Mouse (Mus musculus) heart, embryonic 13.5 days (tissue): ENCODE results near the gene Slc8a2. TPM values are rescaled to one million over a fixed set of nuclear protein-coding genes. Genes with fewer than 3 reads are reported as not detected.

Source experiments
- ATAC-seq: fragments of 200-750 bp; cut with Nextera tagmentation; 2 replicates; pipeline ENCODE4 v1.8.0; 2017; ENCODE audit warnings: moderate TSS enrichment; ENCODE audit not compliant: insufficient number of reproducible peaks, low FRiP score, low TSS enrichment; ENCODE audit errors: extremely low read depth
- H3K27ac ChIP-seq: fragments of 300-500 bp; sonication (generic); replicated peaks from 2 replicates; pipeline ENCODE4 v1.5.1; 2015; ENCODE audit warnings: moderate library complexity, mild to moderate bottlenecking, inconsistent platforms
- H3K27me3 ChIP-seq: fragments of 300-500 bp; sonication (generic); replicated peaks from 2 replicates; pipeline ENCODE4 v1.6.1; 2015; ENCODE audit warnings: mild to moderate bottlenecking, inconsistent platforms
- H3K36me3 ChIP-seq: fragments of 300-500 bp; sonication (generic); 2 replicates; pipeline ENCODE4 v1.6.1; 2015; ENCODE audit warnings: mild to moderate bottlenecking, inconsistent platforms
- H3K4me1 ChIP-seq: fragments of 300-500 bp; sonication (generic); 2 replicates; pipeline ENCODE4 v1.6.1; 2015; ENCODE audit warnings: inconsistent platforms
- H3K4me2 ChIP-seq: fragments of 300-500 bp; sonication (generic); 2 replicates; pipeline ENCODE4 v1.6.1; 2015; ENCODE audit warnings: inconsistent platforms, mild to moderate bottlenecking, moderate library complexity
- H3K4me3 ChIP-seq: fragments of 300-500 bp; sonication (generic); 2 replicates; pipeline ENCODE4 v1.5.1; 2015; ENCODE audit warnings: moderate library complexity, mild to moderate bottlenecking, inconsistent platforms
- H3K9ac ChIP-seq: fragments of 300-500 bp; sonication (generic); 2 replicates; pipeline ENCODE4 v1.6.1; 2015; ENCODE audit warnings: inconsistent platforms, mild to moderate bottlenecking, moderate library complexity
- H3K9me3 ChIP-seq: fragments of 300-500 bp; sonication (generic); 2 replicates; pipeline ENCODE4 v1.6.1; 2016; ENCODE audit warnings: inconsistent platforms
- WGBS: fragments of 180-500 bp; shearing (Covaris S2); methylation state at CpG from one replicate; pipeline ENCODE4 v1.1.7; 2015; ENCODE audit warnings: mixed read lengths; 5-methylcytosine and 5-hydroxymethylcytosine counted together
- polyA plus RNA-seq: library from polyadenylated mRNA; unstranded; fragments of >200 nt; fragmentation: Nextera tagmentation; extraction: Ambion mirVana; gene quantifications from 2 replicates; pipeline ENCODE4 v1.2.1, GENCODE M21; 2015

Gene Slc8a2
- polyA plus RNA-seq, 1 experiment from 2014 or later = 0.20 TPM

DNA sequence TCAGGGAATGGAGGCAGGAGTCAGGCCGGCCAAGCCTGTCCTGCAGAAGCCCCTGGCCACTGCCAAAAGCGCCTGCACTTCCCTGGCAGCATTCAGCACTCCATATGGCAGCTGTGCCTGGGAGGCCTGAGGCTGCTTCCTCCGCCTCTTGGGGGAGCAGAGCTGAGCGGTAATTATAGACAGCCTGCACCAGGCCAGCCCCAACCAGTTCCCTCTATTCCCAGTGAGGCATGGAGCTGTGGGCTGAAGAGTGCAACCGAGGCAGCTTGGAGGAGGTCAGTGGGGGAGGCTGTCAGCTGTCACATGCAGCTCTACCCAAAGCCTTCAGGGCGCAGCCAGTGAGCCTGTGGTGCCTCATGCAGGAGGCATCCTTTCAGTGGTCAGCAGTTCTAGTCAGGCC lies 25.9 kb upstream of the Slc8a2 start:
- H3K36me3 ChIP-seq = peaks cover 70% of the 10 kb centered on the region
- no peak for ATAC-seq

DNA sequence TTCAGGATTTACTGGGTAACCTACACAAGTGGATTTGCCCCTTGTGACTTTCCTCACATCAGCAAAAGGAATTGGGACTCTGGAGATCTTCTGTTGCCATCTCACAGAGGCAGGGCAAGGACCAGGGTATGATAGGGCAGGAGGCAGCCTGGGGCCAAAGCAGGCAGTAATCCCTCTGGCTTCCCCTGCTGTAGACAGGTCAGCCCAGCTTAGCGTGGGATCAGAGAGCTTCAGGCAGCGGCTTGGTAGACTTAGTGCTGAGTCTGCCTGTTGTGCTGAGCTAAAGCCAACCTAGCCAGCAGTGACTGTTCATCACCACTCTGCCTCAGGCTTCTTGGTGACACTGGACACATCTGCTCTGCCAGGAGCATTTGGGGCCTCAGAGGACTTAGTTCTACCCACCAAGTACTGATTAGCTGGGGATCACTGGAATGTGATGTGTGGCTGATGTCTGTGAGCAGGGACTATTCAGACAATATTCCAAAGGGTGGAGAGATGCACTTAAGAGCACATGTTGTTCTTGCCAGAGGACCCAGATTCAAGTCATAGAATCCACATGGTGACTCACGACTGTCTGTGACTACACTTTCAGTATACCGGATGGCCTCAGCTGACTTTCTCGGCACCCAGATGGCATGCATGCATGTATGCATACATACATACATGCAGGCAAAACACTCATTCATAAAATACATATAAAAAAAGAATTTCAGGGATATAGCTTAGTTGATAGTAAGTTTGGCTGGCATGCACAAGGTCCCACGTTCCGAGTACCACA lies 24.8 kb upstream of the Slc8a2 start:
- ATAC-seq = no peak
- no peaks in the 10 kb centered on the region for H3K27me3 ChIP-seq
- 0 out of 2 replicates have a peak overlapping the region, but pooled peaks have one; percentile 38 for H3K9ac ChIP-seq
- no peak overlapping the region for H3K27ac ChIP-seq
- H3K9me3 ChIP-seq = no peaks in the 10 kb centered on the region
- WGBS = 88% methylated on average over 7 of the region's 7 CpGs
- no peak overlapping the region for H3K4me2 ChIP-seq
- H3K4me3 ChIP-seq = no peak overlapping the region
- H3K4me1 ChIP-seq = peaks cover 32% of the 10 kb centered on the region
- peaks cover 80% of the 10 kb centered on the region for H3K36me3 ChIP-seq

More for the DNA sequence above, 25.9 kb upstream of the Slc8a2 start:
- H3K4me1 ChIP-seq = peaks cover 40% of the 10 kb centered on the region
- no peaks in the 10 kb centered on the region for H3K27me3 ChIP-seq
- H3K27ac ChIP-seq = no peak overlapping the region
- 65% methylated on average over 6 of the region's 6 CpGs for WGBS
- no peak overlapping the region for H3K4me2 ChIP-seq
- H3K9ac ChIP-seq = peak overlapping the region; percentile 33; the same call in 1 of the 2 replicates
- no peaks in the 10 kb centered on the region for H3K9me3 ChIP-seq
- no peak overlapping the region for H3K4me3 ChIP-seq

DNA sequence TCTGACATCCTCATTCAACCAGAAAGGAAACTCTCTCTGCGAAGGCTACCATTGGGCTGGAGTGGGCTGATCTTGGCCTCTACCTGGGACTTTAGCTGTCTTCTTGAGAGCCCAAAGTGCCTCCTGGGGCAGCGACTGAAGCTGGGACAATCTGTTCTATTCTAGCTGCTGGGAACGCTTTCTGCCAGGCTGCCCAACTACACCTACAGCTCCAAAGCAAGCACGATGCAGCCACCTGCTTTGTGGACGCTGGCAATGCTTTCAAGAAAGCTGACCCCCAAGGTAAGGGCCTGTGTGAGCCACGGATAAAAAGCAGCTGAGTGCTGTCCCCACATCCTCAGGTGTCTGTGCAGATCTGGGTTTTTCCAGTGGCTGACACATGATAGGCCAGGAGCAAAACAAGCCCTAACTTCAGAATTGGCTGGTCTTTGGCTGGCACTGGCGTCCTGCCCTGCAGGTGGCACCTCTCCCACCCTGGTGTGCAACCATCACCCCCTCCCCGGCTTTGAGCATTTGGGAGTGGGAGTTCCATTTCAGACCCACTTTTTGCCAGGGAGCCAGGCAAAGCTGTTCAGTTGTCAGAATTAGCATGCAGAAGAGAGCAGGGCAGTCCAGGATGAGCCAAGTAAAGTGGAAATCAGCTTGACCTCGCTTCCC lies 20.6 kb upstream of the Slc8a2 start:
- H3K4me2 ChIP-seq = no peak overlapping the region
- no peak overlapping the region for H3K4me3 ChIP-seq
- no peaks in the 10 kb centered on the region for H3K9me3 ChIP-seq
- no peak overlapping the region for H3K27ac ChIP-seq
- 89% methylated on average over 9 of the region's 9 CpGs for WGBS
- H3K4me1 ChIP-seq = no peaks in the 10 kb centered on the region
- no peaks in the 10 kb centered on the region for H3K27me3 ChIP-seq
- ATAC-seq = no peak
- no peak overlapping the region for H3K9ac ChIP-seq
- H3K36me3 ChIP-seq = peaks cover 96% of the 10 kb centered on the region

DNA sequence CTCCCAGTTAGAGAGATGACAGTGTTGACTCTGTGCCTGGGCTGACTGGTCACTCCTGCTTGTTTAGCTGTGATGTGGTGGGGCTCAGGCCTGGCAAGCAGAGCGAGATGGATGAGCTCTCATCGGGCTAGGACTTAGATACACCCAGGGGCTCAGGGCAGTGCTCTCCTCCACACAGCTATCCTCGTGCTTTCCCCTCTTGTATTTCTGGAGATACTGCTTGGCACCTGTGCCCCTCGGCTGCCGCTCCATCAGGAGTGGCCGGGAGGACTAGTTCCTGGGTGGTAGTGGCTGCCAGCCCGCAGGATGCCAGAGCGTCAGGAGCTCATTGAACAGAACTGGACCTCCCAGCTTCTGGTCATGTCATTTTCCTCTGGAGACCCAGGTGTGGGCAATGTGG lies 19.5 kb upstream of the Slc8a2 start:
- Histone ChIP-seq H3K27ac (no peak overlapping the region), H3K9me3 (no peaks in the 10 kb centered on the region), H3K4me2 (no peak overlapping the region), H3K4me1 (no peaks in the 10 kb centered on the region), H3K27me3 (no peaks in the 10 kb centered on the region), H3K9ac (no peak overlapping the region), H3K36me3 (peaks cover 96% of the 10 kb centered on the region), H3K4me3 (no peak overlapping the region)
- WGBS = 93% methylated on average over 8 of the region's 8 CpGs
- no peak for ATAC-seq

DNA sequence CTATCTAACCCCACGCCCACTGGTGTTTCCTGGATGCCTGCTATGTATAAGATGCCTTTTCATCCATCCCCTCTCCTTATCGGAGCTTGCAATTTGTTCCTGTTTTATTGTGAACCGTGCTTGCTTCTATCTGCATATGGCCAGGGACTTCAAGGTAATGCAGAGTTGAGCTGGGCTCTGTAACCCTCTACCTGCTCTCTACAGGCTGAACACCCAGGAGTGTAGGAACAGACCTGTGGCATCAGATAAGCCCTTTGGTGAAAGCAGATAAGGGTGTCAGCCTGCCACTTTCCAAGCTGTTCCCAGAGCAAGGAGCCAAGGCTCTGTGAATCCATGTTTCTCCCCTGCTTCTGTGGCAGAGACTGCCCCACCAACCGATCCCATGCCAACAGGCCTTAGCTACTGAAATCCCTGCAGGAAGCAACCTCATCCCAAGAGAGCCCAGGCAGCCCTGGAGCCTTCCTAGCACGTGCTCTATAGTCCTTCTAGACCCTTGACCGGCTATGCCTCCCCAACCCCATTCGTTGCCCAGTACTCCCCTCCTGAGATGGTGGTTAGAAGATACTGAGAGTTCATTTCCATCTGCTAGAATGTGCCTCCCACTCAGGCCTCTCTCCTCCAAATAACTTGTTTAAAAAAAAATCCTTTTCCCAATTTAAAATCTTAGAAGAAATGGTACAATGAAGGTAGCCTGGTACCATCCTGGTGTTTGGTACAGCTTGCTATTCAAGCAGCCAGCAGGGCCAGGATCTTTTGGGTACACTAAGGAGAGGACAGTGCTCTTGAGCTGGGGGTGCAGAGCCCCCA lies 18.1 kb upstream of the Slc8a2 start:
- no peak for ATAC-seq
- no peak overlapping the region for H3K4me3 ChIP-seq
- H3K4me1 ChIP-seq = no peaks in the 10 kb centered on the region
- no peak overlapping the region for H3K27ac ChIP-seq
- no peak overlapping the region for H3K9ac ChIP-seq
- WGBS = 87% methylated on average over 7 of the region's 7 CpGs
- peaks cover 98% of the 10 kb centered on the region for H3K36me3 ChIP-seq
- H3K9me3 ChIP-seq = no peaks in the 10 kb centered on the region
- no peaks in the 10 kb centered on the region for H3K27me3 ChIP-seq
- H3K4me2 ChIP-seq = no peak overlapping the region

DNA sequence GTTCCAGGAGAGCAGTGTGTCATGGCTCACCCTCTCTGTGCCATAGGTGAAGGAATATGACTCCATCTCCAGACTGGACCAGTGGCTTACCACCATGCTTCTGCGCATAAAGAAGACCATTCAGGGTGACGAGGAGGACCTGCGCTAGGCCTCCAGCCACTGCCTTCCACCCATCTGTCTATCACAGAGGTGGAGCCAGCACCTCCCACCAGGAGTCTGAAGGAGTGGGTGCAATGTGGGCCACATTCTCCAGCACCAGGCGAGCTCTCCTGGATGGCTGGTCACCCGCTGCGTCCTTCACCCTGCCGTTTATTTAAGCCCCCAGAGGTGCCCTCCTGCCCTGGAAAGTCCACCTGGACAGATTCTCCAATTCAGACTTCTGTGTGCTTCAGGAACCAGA lies 13.2 kb upstream of the Slc8a2 start:
- 93% methylated on average over 7 of the region's 7 CpGs for WGBS
- Histone ChIP-seq H3K36me3 (peaks cover 66% of the 10 kb centered on the region), H3K27me3 (no peaks in the 10 kb centered on the region), H3K27ac (no peak overlapping the region), H3K9ac (no peak overlapping the region), H3K9me3 (no peaks in the 10 kb centered on the region), H3K4me2 (no peak overlapping the region), H3K4me1 (peaks cover 11% of the 10 kb centered on the region), H3K4me3 (no peak overlapping the region)
- ATAC-seq = no peak

DNA sequence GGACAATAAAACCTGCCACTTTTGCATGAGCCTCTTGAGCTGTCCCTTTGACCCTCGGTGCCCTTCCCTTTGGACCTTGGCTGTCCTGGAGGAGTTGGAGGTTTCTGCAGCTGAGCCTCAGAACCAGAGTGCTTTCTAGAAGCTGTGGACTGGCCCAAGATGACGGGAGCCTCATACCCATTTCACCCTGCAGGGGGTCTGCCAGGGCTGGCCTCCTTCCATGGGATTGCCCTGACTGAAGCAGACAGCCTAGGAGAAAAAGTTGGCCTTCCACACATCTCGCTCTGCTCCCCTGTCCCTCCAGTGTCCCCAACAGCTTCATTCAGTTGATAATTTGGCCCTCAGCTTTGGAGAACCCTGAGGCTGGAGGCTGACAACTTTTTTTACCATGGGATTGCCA lies 12.5 kb upstream of the Slc8a2 start:
- WGBS = 89% methylated on average over 3 of the region's 3 CpGs

DNA sequence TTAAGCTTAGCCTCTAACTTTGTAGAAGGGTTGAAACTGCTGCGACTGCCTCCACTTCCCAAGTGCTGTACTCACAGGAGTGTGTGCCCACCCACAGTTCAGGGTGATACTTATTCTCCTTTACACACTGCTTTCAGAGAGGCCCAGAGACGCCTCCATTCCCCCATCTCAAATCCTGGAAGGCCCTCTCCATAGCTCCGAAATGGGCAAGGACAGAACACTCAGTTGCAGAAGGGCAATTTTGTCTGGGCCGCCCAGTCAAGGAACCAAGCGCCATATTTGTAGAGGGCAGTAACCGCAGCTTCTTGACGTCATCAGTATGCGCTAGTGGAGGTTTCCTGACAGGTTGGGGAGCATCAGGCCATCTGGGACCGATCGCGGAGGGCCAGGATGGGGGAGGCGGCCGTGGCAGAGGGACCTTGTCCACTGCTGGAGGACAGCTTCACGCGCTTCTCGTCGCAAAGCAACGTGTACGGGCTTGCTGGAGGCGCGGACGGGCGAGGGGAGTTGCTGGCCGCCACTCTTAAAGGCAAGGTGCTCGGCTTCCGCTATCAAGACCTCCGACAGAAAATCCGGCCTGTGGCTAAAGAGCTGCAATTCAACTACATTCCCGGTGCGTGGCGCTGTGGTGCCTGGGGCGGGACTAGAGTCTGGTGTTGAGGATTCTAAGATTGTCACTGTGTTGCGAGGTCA lies 9.9 kb upstream of the Slc8a2 start, which contains the start of gene Kptn:
TSS of gene Kptn (plus strand) at position 327 of the 693 bp plus-strand sequence.
- 1% methylated on average over 33 of the region's 33 CpGs for WGBS
- Histone ChIP-seq H3K27me3 (no peaks in the 10 kb centered on the region), H3K27ac (peak within 1 kb of the TSS; percentile 90), H3K4me2 (peak within 1 kb of the TSS; percentile 73), H3K36me3 (peaks cover 42% of the 10 kb centered on the region), H3K4me1 (peaks cover 11% of the 10 kb centered on the region), H3K9me3 (no peaks in the 10 kb centered on the region), H3K4me3 (peak within 1 kb of the TSS; percentile 85), H3K9ac (peak within 1 kb of the TSS; percentile 91)
- ATAC-seq = peak; percentile 72

More for the DNA sequence above, 12.5 kb upstream of the Slc8a2 start:
- H3K9ac ChIP-seq = no peak overlapping the region
- no peak for ATAC-seq
- H3K27ac ChIP-seq = no peak overlapping the region
- peaks cover 11% of the 10 kb centered on the region for H3K4me1 ChIP-seq
- peaks cover 59% of the 10 kb centered on the region for H3K36me3 ChIP-seq
- no peak overlapping the region for H3K4me3 ChIP-seq
- H3K9me3 ChIP-seq = no peaks in the 10 kb centered on the region
- H3K4me2 ChIP-seq = no peak overlapping the region
- no peaks in the 10 kb centered on the region for H3K27me3 ChIP-seq

DNA sequence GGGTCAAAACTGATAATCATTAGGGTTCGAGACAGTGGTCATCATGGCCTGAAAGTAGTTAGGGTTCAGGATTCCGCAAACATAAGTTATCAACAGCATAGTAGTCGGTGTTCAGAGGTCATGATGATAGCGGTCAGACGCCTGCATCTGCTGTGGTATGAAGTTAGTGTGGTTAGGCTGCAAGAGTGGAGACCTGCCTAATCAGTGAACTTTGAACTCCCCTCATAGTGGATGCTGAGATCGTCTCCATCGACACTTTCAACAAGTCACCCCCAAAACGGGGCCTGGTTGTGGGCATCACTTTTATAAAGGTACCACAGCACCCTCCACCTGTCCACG lies 9.4 kb upstream of the Slc8a2 start:
- no peak for ATAC-seq
- Histone ChIP-seq H3K27ac (no peak overlapping the region; the same call in 1 of the 2 replicates), H3K4me2 (peak overlapping the region; percentile 73), H3K36me3 (peaks cover 41% of the 10 kb centered on the region), H3K4me3 (peak overlapping the region; percentile 85), H3K27me3 (no peaks in the 10 kb centered on the region), H3K9ac (peak overlapping the region; percentile 91), H3K4me1 (peaks cover 11% of the 10 kb centered on the region), H3K9me3 (no peaks in the 10 kb centered on the region)
- 39% methylated on average over 9 of the region's 9 CpGs for WGBS

DNA sequence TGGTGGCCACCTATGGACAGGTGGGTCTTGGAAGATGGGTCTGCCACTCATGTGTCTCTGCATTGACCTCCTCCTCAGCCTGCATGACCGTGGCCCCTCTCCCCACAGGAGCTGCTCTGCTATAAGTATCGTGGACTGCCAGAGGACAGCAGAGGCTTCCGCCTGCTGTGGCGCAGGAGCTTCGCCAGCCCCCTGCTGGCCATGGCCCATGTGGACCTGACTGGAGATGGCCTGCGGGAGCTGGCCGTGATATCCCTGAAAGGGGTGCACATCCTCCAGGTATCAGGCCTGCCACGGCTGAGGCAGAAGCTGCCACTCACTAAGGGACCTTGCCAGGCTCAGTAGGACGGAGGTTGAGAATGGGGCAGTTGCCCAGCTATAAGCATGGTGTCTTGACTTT lies 3.8 kb upstream of the Slc8a2 start:
- no peak for ATAC-seq
- Histone ChIP-seq H3K27me3 (peaks cover 6% of the 10 kb centered on the region), H3K9ac (no peak overlapping the region), H3K4me1 (peaks cover 28% of the 10 kb centered on the region), H3K9me3 (no peaks in the 10 kb centered on the region), H3K4me2 (no peak overlapping the region), H3K4me3 (no peak overlapping the region), H3K36me3 (peaks cover 41% of the 10 kb centered on the region), H3K27ac (no peak overlapping the region)
- 85% methylated on average over 9 of the region's 9 CpGs for WGBS

DNA sequence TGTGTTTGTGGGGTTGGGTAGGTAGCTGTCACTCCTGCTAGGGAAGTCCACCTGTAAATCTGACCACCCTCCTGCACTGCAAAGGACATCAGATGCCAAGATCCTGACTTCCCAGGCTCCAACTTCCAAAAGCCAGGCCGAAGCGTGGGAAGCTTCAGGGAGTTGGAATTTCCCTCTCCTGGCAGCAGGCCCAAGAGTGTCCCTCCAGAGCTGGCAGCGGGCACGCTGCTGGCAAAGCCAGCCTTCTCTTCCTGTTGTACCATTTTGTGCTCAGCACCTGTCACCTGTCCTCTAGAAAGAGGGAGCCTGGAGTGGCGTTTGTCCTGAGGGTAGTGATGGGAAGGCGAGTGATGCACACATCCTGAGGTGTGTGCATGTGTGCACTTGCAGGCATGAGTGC lies 1.3 kb upstream of the Slc8a2 start:
- ATAC-seq = no peak
- peaks cover 41% of the 10 kb centered on the region for H3K36me3 ChIP-seq
- no peak overlapping the region for H3K4me2 ChIP-seq
- H3K4me3 ChIP-seq = no peak overlapping the region
- H3K27ac ChIP-seq = no peak overlapping the region
- H3K9me3 ChIP-seq = no peaks in the 10 kb centered on the region
- no peak overlapping the region for H3K9ac ChIP-seq
- 72% methylated on average over 6 of the region's 6 CpGs for WGBS
- H3K4me1 ChIP-seq = peaks cover 40% of the 10 kb centered on the region
- H3K27me3 ChIP-seq = peaks cover 24% of the 10 kb centered on the region
